ENCODE assay signal across 22 mouse cellular contexts in the genomic region with DNA sequence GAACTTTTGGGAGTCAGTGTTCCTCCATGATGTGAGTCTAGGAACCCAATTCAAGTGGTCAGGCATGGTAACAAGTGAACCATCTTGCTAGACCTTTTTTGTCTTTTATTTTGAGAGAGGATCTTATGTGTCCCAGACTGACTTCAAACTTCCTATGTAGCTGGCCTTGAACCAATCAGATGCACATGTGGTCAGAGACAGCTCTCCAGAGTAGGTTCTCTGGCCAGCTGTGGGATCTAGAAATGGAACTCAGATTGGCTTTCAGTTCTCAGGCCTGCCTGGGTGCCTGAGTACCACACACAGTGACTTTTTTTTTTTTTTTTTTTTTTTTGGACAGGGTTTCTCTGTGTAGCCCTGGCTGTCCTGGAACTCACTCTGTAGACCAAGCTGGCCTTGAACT. TPM values are rescaled to one million over a fixed set of nuclear protein-coding genes. Genes with fewer than 3 reads are reported as not detected.
A peak's percentile ranks its signal among the peaks of the same experiment; 100 is the strongest.
DNase-seq lines count a peak whose midpoint lies in the region; ATAC-seq and TF ChIP-seq lines count a peak whose summit lies in the region.
"Had no signal": no experiment of that assay in that cellular context is flagged by ENCODE, and none has a peak within 500 bp of the region (broad histone marks: within the 10 kb centered on the region; RNA-seq: fewer than 3 reads in every experiment).

No protein-coding gene starts in this region.

- H3K9me3 ChIP-seq in CH12.LX (replicated peaks; ENCODE audit: low read length), result no peaks in the 10 kb centered on the region
- H3K9me3 ChIP-seq in hindbrain, embryonic 13.5 days, result no peaks in the 10 kb centered on the region
- H3K9me3 ChIP-seq: embryonic facial prominence, embryonic 10.5 days; embryonic facial prominence, embryonic 12.5 days; forebrain, embryonic 13.5 days; forebrain, embryonic 15.5 days had no signal

- H3K79me2 ChIP-seq in CH12.LX (replicated peaks; ENCODE audit: control insufficient read depth, extremely low read depth, insufficient read depth, poor library complexity, severe bottlenecking), result peaks cover 7% of the 10 kb centered on the region; the same call in 1 of the 2 replicates

- no peak for TF ChIP-seq CTCF in CH12.LX (conservative IDR thresholded peaks at IDR 0.05 in 1 of 2, IDR thresholded peaks at IDR 0.05 in 1 of 2; ENCODE audit: low read depth in 2 of 2, low read length in 2 of 2)

- H3K27me3 ChIP-seq in CH12.LX (replicated peaks), result no peaks in the 10 kb centered on the region
- H3K27me3 ChIP-seq in hindbrain, embryonic 13.5 days, result no peaks in the 10 kb centered on the region
- H3K27me3 ChIP-seq: embryonic facial prominence, embryonic 12.5 days; forebrain, embryonic 13.5 days; forebrain, embryonic 15.5 days had no signal

- intact Hi-C loops in heart, postnatal 25 days (cut with DNase I), result no loop called here

- peaks cover 0 to 18% of the 10 kb centered on the region in 2 experiments for H3K36me3 ChIP-seq in CH12.LX (replicated peaks in 1 of 2; ENCODE audit: control insufficient read depth in 1 of 2, insufficient read depth in 1 of 2, low read length in 1 of 2)
- H3K36me3 ChIP-seq in hindbrain, embryonic 13.5 days, result peaks cover 10% of the 10 kb centered on the region
- H3K36me3 ChIP-seq: embryonic facial prominence, embryonic 12.5 days; forebrain, embryonic 15.5 days had no signal

- peak; percentile 65 for DNase-seq in heart, adult 11 months
- DNase-seq in heart, postnatal 25 days (ENCODE audit: low spot score), result no peak
- peak; percentile 5 for DNase-seq in thymus, postnatal 4 days
- DNase-seq in thymus, postnatal 25 days, result no peak
- DNase-seq in 416B (ENCODE audit: low read depth) (peak; percentile 68), CH12.LX (ENCODE audit: extremely low read depth) (no peak)
- DNase-seq in adrenal gland, postnatal 25 days, result no peak
- DNase-seq: adrenal gland, adult 2 months; adrenal gland, postnatal 10 days; adrenal gland, postnatal 36 days; B cell, adult 2 months; cerebellum, adult 11-12 months; cerebellum, adult 2 months; cerebellum, postnatal 10 days; cerebellum, postnatal 25 days; forebrain, postnatal 0 days had no signal

- in situ Hi-C loops in CH12.LX (cut with MboI; ENCODE audit: low pct_ligation_motif_present, low pct_unique_long_range_greater_than_20kb, low sequenced_read_pairs), result no loop called here

- ATAC-seq in hindbrain, embryonic 13.5 days (ENCODE audit: low FRiP score), result no peak
- ATAC-seq: CD4-positive, CD25-positive, alpha-beta regulatory T cell, adult 4 months; forebrain, embryonic 13.5 days; forebrain, embryonic 15.5 days; forebrain, postnatal 0 days had no signal

- no peak for TF ChIP-seq RAD21 in CH12.LX (IDR thresholded peaks at IDR 0.05; ENCODE audit: low read depth, low read length)

- H3K4me2 ChIP-seq in CH12.LX (ENCODE audit: insufficient read depth, low read depth, poor library complexity, severe bottlenecking), result 0 out of 2 replicates have a peak overlapping the region, but pooled peaks have one; percentile 38
- H3K4me2 ChIP-seq in hindbrain, embryonic 13.5 days, result no peak overlapping the region
- H3K4me2 ChIP-seq: embryonic facial prominence, embryonic 12.5 days; forebrain, embryonic 13.5 days; forebrain, embryonic 15.5 days had no signal

- TF ChIP-seq EP300 in CH12.LX (IDR thresholded peaks at IDR 0.05; ENCODE audit: low read length), result no peak

- TF ChIP-seq POLR2A in CH12.LX (IDR thresholded peaks at IDR 0.05; ENCODE audit: low read depth, low read length), result no peak

- dilution Hi-C loops in CH12.LX (cut with MboI; ENCODE audit: extremely low pct_ligation_motif_present, extremely low pct_unique_long_range_greater_than_20kb, low sequenced_read_pairs), result no loop called here

- no peak overlapping the region for H3K27ac ChIP-seq in CH12.LX (ENCODE audit: insufficient read depth, low read depth)
- H3K27ac ChIP-seq in hindbrain, embryonic 13.5 days, result no peak overlapping the region
- H3K27ac ChIP-seq: embryonic facial prominence, embryonic 10.5 days; embryonic facial prominence, embryonic 12.5 days; forebrain, embryonic 13.5 days; forebrain, embryonic 15.5 days had no signal

- H3K4me1 ChIP-seq in CH12.LX (ENCODE audit: control insufficient read depth in 1 of 2, insufficient read depth in 2 of 2), result peaks cover 25 to 65% of the 10 kb centered on the region in 2 experiments
- peaks cover 21% of the 10 kb centered on the region for H3K4me1 ChIP-seq in hindbrain, embryonic 13.5 days (replicated peaks)

- H3K4me3 ChIP-seq in CH12.LX (replicated peaks in 1 of 3; ENCODE audit: low read depth in 2 of 3, low read length in 2 of 3, poor library complexity in 1 of 3), result no peak overlapping the region
- H3K4me3 ChIP-seq in hindbrain, embryonic 13.5 days, result no peak overlapping the region
- H3K4me3 ChIP-seq: embryonic facial prominence, embryonic 10.5 days; embryonic facial prominence, embryonic 12.5 days; forebrain, embryonic 13.5 days; forebrain, embryonic 15.5 days had no signal

- no peak overlapping the region for H3K9ac ChIP-seq in CH12.LX (ENCODE audit: insufficient read depth, low read depth)
- no peak overlapping the region for H3K9ac ChIP-seq in hindbrain, embryonic 13.5 days
- H3K9ac ChIP-seq: embryonic facial prominence, embryonic 12.5 days; forebrain, embryonic 13.5 days; forebrain, embryonic 15.5 days; forebrain, postnatal 0 days had no signal

TF ChIP-seq in CH12.LX, 34 proteins besides CTCF, POLR2A, EP300 and RAD21:
- TF ChIP-seq NELFE (IDR thresholded peaks at IDR 0.05; ENCODE audit: low read depth, low read length), result no peak
- no peak for TF ChIP-seq CHD2 (IDR thresholded peaks at IDR 0.05; ENCODE audit: low read length)
- no peak for TF ChIP-seq ZMIZ1 (IDR thresholded peaks at IDR 0.05; ENCODE audit: low read depth, low read length)
- TF ChIP-seq POLR2AphosphoS2 (IDR thresholded peaks at IDR 0.05; ENCODE audit: low read depth, low read length), result no peak
- no peak for TF ChIP-seq IRF4 (IDR thresholded peaks at IDR 0.05; ENCODE audit: low read depth, low read length)
- peak; percentile 94 for TF ChIP-seq ZNF384 (IDR thresholded peaks at IDR 0.05; ENCODE audit: low read depth, low read length)
- no peak for TF ChIP-seq NRF1 (IDR thresholded peaks at IDR 0.05; ENCODE audit: low read depth, low read length)
- TF ChIP-seq MAZ (IDR thresholded peaks at IDR 0.05; ENCODE audit: low read depth, low read length), result no peak
- no peak for TF ChIP-seq MEF2A (IDR thresholded peaks at IDR 0.05; ENCODE audit: borderline replicate concordance, low read depth, low read length)
- TF ChIP-seq TCF12 (IDR thresholded peaks at IDR 0.05; ENCODE audit: low read depth, low read length), result 0 out of 2 replicates have a peak, but pooled peaks have one; percentile 21
- TF ChIP-seq ETS1 (conservative IDR thresholded peaks at IDR 0.05; ENCODE audit: low read depth, low read length), result no peak
- no peak for TF ChIP-seq USF2 (conservative IDR thresholded peaks at IDR 0.05; ENCODE audit: low read depth, low read length)
- TF ChIP-seq ELF1 (IDR thresholded peaks at IDR 0.05; ENCODE audit: low read depth, low read length), result no peak
- no peak for TF ChIP-seq HCFC1 (IDR thresholded peaks at IDR 0.05; ENCODE audit: low read depth, low read length)
- no peak for TF ChIP-seq GABPA (IDR thresholded peaks at IDR 0.05; ENCODE audit: insufficient replicate concordance, low read depth, low read length)
- TF ChIP-seq MAFK (IDR thresholded peaks at IDR 0.05; ENCODE audit: insufficient replicate concordance, low read length), result no peak
- no peak for TF ChIP-seq JUND (conservative IDR thresholded peaks at IDR 0.05; ENCODE audit: low read depth, low read length)
- TF ChIP-seq TBP (conservative IDR thresholded peaks at IDR 0.05; ENCODE audit: low read depth, low read length), result no peak
- TF ChIP-seq CHD1 (IDR thresholded peaks at IDR 0.05; ENCODE audit: low read depth, low read length), result no peak
- TF ChIP-seq ZKSCAN1 (IDR thresholded peaks at IDR 0.05; ENCODE audit: borderline replicate concordance, low read depth, low read length), result no peak
- TF ChIP-seq MAX (IDR thresholded peaks at IDR 0.05; ENCODE audit: low read length), result no peak
- TF ChIP-seq USF1 (IDR thresholded peaks at IDR 0.05; ENCODE audit: low read depth, low read length), result no peak
- no peak for TF ChIP-seq PAX5 (IDR thresholded peaks at IDR 0.05; ENCODE audit: low read length)
- TF ChIP-seq MYC (IDR thresholded peaks at IDR 0.05; ENCODE audit: low read depth, low read length), result 0 out of 2 replicates have a peak, but pooled peaks have one; percentile 47

RNA-seq across cellular contexts. Expression of gene Tnk2, which starts 4.0 kb away (rescaled TPM):
- 10 to 100 TPM; 20.9 to 24.7 TPM for total RNA-seq in heart, postnatal 25 days (2021)
- total RNA-seq in CH12.LX (2012; rRNA removed), result 31.9 and 35.9 TPM in 2 replicates
- 14.7 and 18.8 TPM in 2 replicates for total RNA-seq in CH12.LX (2014; rRNA removed)
- 62.2 and 67.7 TPM in 2 replicates for polyA plus RNA-seq in CH12.LX (2012; ENCODE audit: insufficient read length, low read depth)
- total RNA-seq in adrenal gland, postnatal 25 days (2021), result 34.8 and 52.2 TPM in 2 replicates
- 18.0 and 19.1 TPM in 2 replicates for polyA plus RNA-seq in hindbrain, embryonic 13.5 days (2015; fragmentation: Nextera tagmentation; extraction: Ambion mirVana)

RNA-seq across cellular contexts. Expression of gene Tfrc, which starts 39.0 kb away (rescaled TPM):
- total RNA-seq in heart, postnatal 25 days (2021), result 100 to 1,000 TPM; 168 to 194 TPM
- total RNA-seq in CH12.LX (2012; rRNA removed), result 328 and 358 TPM in 2 replicates
- 840 and 921 TPM in 2 replicates for total RNA-seq in CH12.LX (2014; rRNA removed)
- 186 and 190 TPM in 2 replicates for polyA plus RNA-seq in CH12.LX (2012; ENCODE audit: insufficient read length, low read depth)
- 37.9 and 42.6 TPM in 2 replicates for total RNA-seq in adrenal gland, postnatal 25 days (2021)
- polyA plus RNA-seq in hindbrain, embryonic 13.5 days (2015; fragmentation: Nextera tagmentation; extraction: Ambion mirVana), result 32.6 and 44.3 TPM in 2 replicates

Comparison
In these comparisons a context has a peak if more than half of its experiments do, and no peak if none do; other contexts are left out.
1. DNase-seq: peak in heart, adult 11 months (single experiment), thymus, postnatal 4 days (single experiment) and 416B (single experiment); none in heart, postnatal 25 days (single experiment), thymus, postnatal 25 days (single experiment), CH12.LX (single experiment) and adrenal gland, postnatal 25 days (single experiment).